Mouse (Mus musculus) CH12.LX (cell line): ENCODE measurements around the gene Pex19.

ENCODE experiments used
- CTCF ChIP-seq, 2 experiments: IDR thresholded peaks in 1 of 2; conservative IDR thresholded peaks in 1 of 2; 2 replicates each; pipeline ENCODE4 v1.5.1; 2011 to 2012; ENCODE audit warnings: low read depth in 2 of 2, low read length in 2 of 2, improper control_type of control experiment in 1 of 2, inconsistent platforms in 1 of 2, mild to moderate bottlenecking in 1 of 2, moderate library complexity in 1 of 2
- EP300 ChIP-seq: IDR thresholded peaks from 2 replicates; pipeline ENCODE4 v1.6.1; 2011; ENCODE audit warnings: low read length, improper control_type of control experiment
- GABPA ChIP-seq: IDR thresholded peaks from 2 replicates; pipeline ENCODE4 v1.6.1; 2012; ENCODE audit warnings: low read depth, low read length, improper control_type of control experiment, inconsistent platforms; ENCODE audit not compliant: insufficient replicate concordance
- HCFC1 ChIP-seq: IDR thresholded peaks from 2 replicates; pipeline ENCODE4 v1.6.1; 2012; ENCODE audit warnings: low read depth, mild to moderate bottlenecking, inconsistent platforms, low read length, improper control_type of control experiment
- JUN ChIP-seq: IDR thresholded peaks from 2 replicates; pipeline ENCODE4 v1.6.1; 2011; ENCODE audit warnings: low read depth, mild to moderate bottlenecking, low read length, improper control_type of control experiment, moderate library complexity; ENCODE audit not compliant: insufficient read depth
- KAT2A ChIP-seq: IDR thresholded peaks from 2 replicates; pipeline ENCODE4 v1.6.1; 2012; ENCODE audit warnings: low read length, improper control_type of control experiment, inconsistent platforms; ENCODE audit not compliant: insufficient replicate concordance
- MAX ChIP-seq: IDR thresholded peaks from 2 replicates; pipeline ENCODE4 v1.6.1; 2011; ENCODE audit warnings: low read length, improper control_type of control experiment
- MEF2A ChIP-seq: IDR thresholded peaks from 2 replicates; pipeline ENCODE4 v1.6.1; 2014; ENCODE audit warnings: low read depth, mild to moderate bottlenecking, inconsistent platforms, low read length, improper control_type of control experiment, borderline replicate concordance
- NELFE ChIP-seq: IDR thresholded peaks from 2 replicates; pipeline ENCODE4 v1.6.1; 2011; ENCODE audit warnings: low read depth, low read length, improper control_type of control experiment
- POLR2A ChIP-seq: IDR thresholded peaks from 2 replicates; pipeline ENCODE4 v1.6.1; 2011; ENCODE audit warnings: low read depth, mild to moderate bottlenecking, improper control_type of control experiment, low read length
- POLR2AphosphoS2 ChIP-seq: IDR thresholded peaks from 2 replicates; pipeline ENCODE4 v1.6.1; 2011; ENCODE audit warnings: low read depth, low read length, improper control_type of control experiment
- TBP ChIP-seq: conservative IDR thresholded peaks from 2 replicates; pipeline ENCODE4 v1.6.1; 2011; ENCODE audit warnings: low read depth, low read length, improper control_type of control experiment
- USF1 ChIP-seq: IDR thresholded peaks from 2 replicates; pipeline ENCODE4 v1.6.1; 2014; ENCODE audit warnings: low read depth, mild to moderate bottlenecking, inconsistent platforms, low read length, improper control_type of control experiment

DNA sequence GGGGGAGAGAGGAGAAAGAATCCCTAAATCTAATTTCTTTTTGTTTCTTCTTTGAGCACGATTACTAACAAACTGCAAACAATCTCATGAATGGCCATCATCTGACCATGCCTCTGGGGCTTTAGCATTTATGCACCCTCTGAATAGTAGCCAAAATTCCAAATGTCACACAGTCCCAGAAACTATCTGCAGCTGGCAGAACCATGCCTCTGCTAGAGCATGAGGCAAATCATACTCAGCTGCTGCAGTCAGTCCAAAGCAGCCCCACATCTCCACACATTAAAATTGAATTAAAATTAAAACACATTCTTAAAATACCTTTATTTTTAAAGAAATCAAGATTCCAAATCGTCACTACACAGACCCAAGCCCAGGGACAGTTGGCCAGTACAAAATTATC, 13.6 kb downstream of the Pex19 start:
- TF ChIP-seq GABPA (no peak), POLR2AphosphoS2 (no peak), KAT2A (no peak), POLR2A (no peak), MAX (no peak), CTCF (conservative IDR thresholded peaks at IDR 0.05 in 1 of 2, IDR thresholded peaks at IDR 0.05 in 1 of 2; ENCODE audit: low read depth in 2 of 2, low read length in 2 of 2) (no peak), MEF2A (no peak), JUN (no peak), EP300 (no peak), USF1 (no peak), TBP (no peak), HCFC1 (no peak), NELFE (no peak)
